Mouse (Mus musculus) hindbrain, embryonic 15.5 days (tissue): Measurements from ENCODE around the gene Izumo2. TPM values are rescaled to one million over a fixed set of nuclear protein-coding genes. Genes with fewer than 3 reads are reported as not detected.
"Not testable (repeated sequence)": the region's sequence is repeated elsewhere in the genome, so short reads cannot be mapped to it uniquely, and the experiment has no call there.

Source experiments
- ATAC-seq: fragments of 200-750 bp; cut with Nextera tagmentation; 2 replicates; pipeline ENCODE4 v1.8.0; 2017; ENCODE audit warnings: low read depth, moderate number of reproducible peaks, moderate TSS enrichment; ENCODE audit not compliant: low FRiP score
- H3K27ac ChIP-seq: fragments of 300-500 bp; sonication (generic); replicated peaks from 2 replicates; pipeline ENCODE4 v1.5.1; 2015; ENCODE audit warnings: mild to moderate bottlenecking, inconsistent platforms
- H3K27me3 ChIP-seq: fragments of 300-500 bp; sonication (generic); 2 replicates; pipeline ENCODE4 v1.6.1; 2015; ENCODE audit warnings: control low read depth, inconsistent platforms
- H3K36me3 ChIP-seq: fragments of 300-500 bp; sonication (generic); 2 replicates; pipeline ENCODE4 v1.6.1; 2015; ENCODE audit warnings: control low read depth, inconsistent platforms
- H3K4me1 ChIP-seq: fragments of 300-500 bp; sonication (generic); replicated peaks from 2 replicates; pipeline ENCODE4 v1.6.1; 2015; ENCODE audit warnings: control low read depth, inconsistent platforms
- H3K4me2 ChIP-seq: fragments of 300-500 bp; sonication (generic); 2 replicates; pipeline ENCODE4 v1.6.1; 2015; ENCODE audit warnings: moderate library complexity, mild to moderate bottlenecking, inconsistent platforms
- H3K4me3 ChIP-seq: fragments of 300-500 bp; sonication (generic); 2 replicates; pipeline ENCODE4 v1.5.1; 2015; ENCODE audit warnings: mild to moderate bottlenecking, inconsistent platforms
- H3K9ac ChIP-seq: fragments of 300-500 bp; sonication (generic); 2 replicates; pipeline ENCODE4 v1.6.1; 2015; ENCODE audit warnings: inconsistent platforms
- H3K9me3 ChIP-seq: fragments of 300-500 bp; sonication (generic); 2 replicates; pipeline ENCODE4 v1.6.1; 2016; ENCODE audit warnings: control low read depth, inconsistent platforms
- WGBS: fragments of 180-500 bp; shearing (Covaris S2); methylation state at CpG from one replicate; pipeline ENCODE4 v1.1.7; 2015; 5-methylcytosine and 5-hydroxymethylcytosine counted together
- polyA plus RNA-seq: library from polyadenylated mRNA; unstranded; fragments of >200 nt; fragmentation: Nextera tagmentation; extraction: Ambion mirVana; gene quantifications from 2 replicates; pipeline ENCODE4 v1.2.1, GENCODE M21; 2015

Gene Izumo2
- polyA plus RNA-seq, 1 experiment from 2014 or later, result not detected

DNA sequence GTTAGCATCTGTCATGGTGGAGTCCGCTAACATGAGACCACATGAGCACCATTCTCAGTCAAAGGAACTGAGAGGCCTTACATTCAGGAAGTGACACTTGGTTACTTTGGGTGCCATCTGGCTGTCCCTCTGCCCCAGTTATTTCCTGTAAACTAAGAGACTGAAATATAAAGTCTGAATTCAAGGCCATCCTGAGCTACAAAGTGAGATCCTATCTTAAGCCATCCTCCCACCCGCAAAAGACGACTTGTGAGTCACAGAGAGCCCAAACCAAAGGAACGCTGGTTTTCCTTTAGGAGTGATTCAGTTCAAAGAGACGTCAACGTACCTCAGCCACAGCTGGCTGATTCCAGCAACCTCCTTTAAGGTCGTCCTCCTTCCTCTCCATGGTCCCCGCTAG, 32.8 kb downstream of the Izumo2 start:
- no peak overlapping the region for H3K9ac ChIP-seq
- H3K36me3 ChIP-seq, result no peaks in the 10 kb centered on the region
- no peaks in the 10 kb centered on the region for H3K9me3 ChIP-seq
- ATAC-seq, result no peak
- no peak overlapping the region for H3K27ac ChIP-seq
- no peaks in the 10 kb centered on the region for H3K27me3 ChIP-seq
- 85% methylated on average over 8 of the region's 8 CpGs for WGBS
- H3K4me2 ChIP-seq, result no peak overlapping the region
- H3K4me3 ChIP-seq, result no peak overlapping the region
- peaks cover 16% of the 10 kb centered on the region for H3K4me1 ChIP-seq

DNA sequence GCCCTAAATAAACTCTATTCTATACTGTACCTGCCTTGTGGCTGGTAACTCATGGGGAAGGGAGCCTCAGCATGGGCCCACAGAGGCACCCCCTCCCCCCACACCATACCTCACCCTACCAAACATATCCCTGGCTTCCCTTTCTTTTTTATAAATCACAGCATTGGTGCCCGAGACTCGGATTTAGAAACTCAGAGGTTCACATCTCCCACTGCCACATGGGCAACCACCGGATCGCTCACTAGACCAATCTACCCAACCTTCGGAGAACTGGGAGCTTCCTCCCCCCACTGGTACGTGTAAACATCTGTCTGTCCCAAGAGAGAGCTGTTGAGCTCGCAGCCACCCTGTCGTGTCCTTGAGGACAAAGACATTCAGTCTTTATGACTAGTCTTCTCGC, 35.7 kb downstream of the Izumo2 start:
- H3K9ac ChIP-seq, result peak overlapping the region; percentile 55; the same call in 1 of the 2 replicates
- 33% methylated on average over 9 of the region's 9 CpGs for WGBS

GRCm38 (mm10) chr7:44745076-44745475, 36.5 kb downstream of the Izumo2 start:
- no peaks in the 10 kb centered on the region for H3K36me3 ChIP-seq
- ATAC-seq, result peak; percentile 79
- WGBS, result 1% methylated on average over 18 of the region's 18 CpGs

More for the DNA sequence above, 35.7 kb downstream of the Izumo2 start:
- Histone ChIP-seq H3K4me3 (peak overlapping the region; percentile 47), H3K27me3 (no peaks in the 10 kb centered on the region), H3K27ac (no peak overlapping the region), H3K9me3 (no peaks in the 10 kb centered on the region), H3K4me2 (peak overlapping the region; percentile 77), H3K4me1 (peaks cover 27% of the 10 kb centered on the region), H3K36me3 (no peaks in the 10 kb centered on the region)
- ATAC-seq, result no peak

GRCm38 (mm10) chr7:44747115-44747514, 38.6 kb downstream of the Izumo2 start:
- H3K4me1 ChIP-seq, result peaks cover 27% of the 10 kb centered on the region
- no peak overlapping the region for H3K27ac ChIP-seq
- H3K9ac ChIP-seq, result no peak overlapping the region
- no peaks in the 10 kb centered on the region for H3K27me3 ChIP-seq
- 75% methylated on average over 4 of the region's 4 CpGs for WGBS
- H3K4me2 ChIP-seq, result peak overlapping the region; percentile 70; the same call in 1 of the 2 replicates
- ATAC-seq, result no peak
- 0 out of 2 replicates have a peak, but pooled peaks cover under 1% of the 10 kb centered on the region for H3K36me3 ChIP-seq
- H3K9me3 ChIP-seq, result no peaks in the 10 kb centered on the region
- H3K4me3 ChIP-seq, result no peak overlapping the region

More at GRCm38 (mm10) chr7:44745076-44745475, 36.5 kb downstream of the Izumo2 start:
- Histone ChIP-seq H3K9me3 (no peaks in the 10 kb centered on the region), H3K4me3 (peak overlapping the region; percentile 47), H3K4me2 (peak overlapping the region; percentile 77), H3K4me1 (peaks cover 27% of the 10 kb centered on the region), H3K27me3 (no peaks in the 10 kb centered on the region), H3K27ac (peak overlapping the region; percentile 66), H3K9ac (peak overlapping the region; percentile 55)

DNA sequence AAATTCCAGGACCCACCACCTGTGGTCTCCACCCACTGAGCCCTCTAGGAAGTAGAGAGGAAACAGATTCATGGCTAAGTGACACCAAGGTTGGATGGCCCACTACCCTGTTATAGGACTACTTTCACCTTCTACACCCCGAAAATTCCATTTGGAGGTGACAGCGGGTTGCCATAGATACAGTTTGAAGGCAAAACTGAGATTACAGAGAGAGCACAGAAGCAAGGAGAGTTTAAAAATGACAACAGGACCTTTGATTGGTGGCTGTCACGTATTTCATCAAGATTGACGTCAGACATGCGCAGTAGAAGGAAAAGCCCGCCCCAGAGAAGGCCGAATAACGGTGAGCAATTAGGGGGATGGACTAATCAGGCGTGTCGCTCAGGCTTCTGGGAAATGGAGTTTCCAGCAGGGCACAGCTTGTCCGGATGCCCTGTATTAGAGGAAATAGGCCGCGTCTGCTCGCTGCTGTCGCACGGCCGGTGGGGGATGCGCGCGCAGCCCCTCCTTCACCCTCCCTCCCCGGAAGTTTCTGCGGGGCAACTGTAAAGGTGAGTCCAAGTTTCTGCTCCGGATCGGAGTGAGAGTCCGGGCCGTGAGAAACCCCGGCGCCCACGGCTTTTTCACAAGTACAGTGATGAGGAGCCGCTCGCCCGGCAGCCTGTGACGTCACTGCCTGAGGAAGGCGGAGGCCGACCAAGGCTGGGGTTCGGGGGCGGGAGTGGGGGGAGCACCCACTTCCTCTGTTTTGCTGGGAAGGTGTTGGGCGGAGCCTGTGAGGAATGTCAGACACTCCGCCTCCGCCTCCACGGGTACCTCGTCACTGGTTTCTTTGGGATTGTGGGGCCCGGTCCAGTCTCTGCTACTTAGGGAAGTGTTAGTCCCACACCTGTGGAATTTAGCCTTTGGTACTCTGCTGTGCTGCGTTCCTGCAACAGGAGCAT, 39.8 kb downstream of the Izumo2 start, which contains the start of gene Vrk3:
Gene Vrk3 (plus strand): TSS at position 313 of the 944 bp plus-strand sequence.
- Histone ChIP-seq H3K27me3 (no peaks in the 10 kb centered on the region), H3K9me3 (no peaks in the 10 kb centered on the region), H3K9ac (peak within 1 kb of the TSS; percentile 49), H3K27ac (peak within 1 kb of the TSS; percentile 79), H3K4me1 (peaks cover 27% of the 10 kb centered on the region), H3K4me2 (peak within 1 kb of the TSS; percentile 70), H3K36me3 (peaks cover 10% of the 10 kb centered on the region), H3K4me3 (peak within 1 kb of the TSS; percentile 63)
- under 1% methylated on average over 44 of the region's 44 CpGs for WGBS
- ATAC-seq, result peak; percentile 97

DNA sequence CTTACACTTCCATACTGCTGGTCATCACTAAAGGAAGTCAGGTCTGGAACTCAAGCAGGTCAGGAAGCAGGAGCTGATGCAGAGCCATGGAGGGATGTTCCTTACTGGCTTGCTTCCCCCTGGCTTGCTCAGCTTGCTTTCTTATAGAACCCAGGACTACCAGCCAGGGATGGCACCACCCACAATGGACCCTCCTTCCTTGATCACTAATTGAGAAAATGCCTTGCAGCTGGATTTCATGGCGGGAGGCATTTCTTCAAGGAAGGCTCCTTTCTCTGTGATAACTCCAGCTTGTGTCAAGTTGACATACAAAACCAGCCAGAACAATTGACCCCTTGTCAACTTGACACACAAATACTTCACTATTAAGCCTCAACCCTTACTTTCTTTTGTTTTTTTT, 42.4 kb downstream of the Izumo2 start, which contains the start of gene Zfp473:
Gene Zfp473 (minus strand): TSS at position 101 of the 400 bp plus-strand sequence.
- H3K27me3 ChIP-seq, H3K9me3 ChIP-seq, H3K4me3 ChIP-seq, H3K4me2 ChIP-seq, H3K27ac ChIP-seq, H3K9ac ChIP-seq, ATAC-seq: not testable (repeated sequence)
- peaks cover 11% of the 10 kb centered on the region for H3K4me1 ChIP-seq
- H3K36me3 ChIP-seq, result peaks cover 33% of the 10 kb centered on the region
- WGBS, result 92% methylated on average over 1 of the region's 1 CpGs

DNA sequence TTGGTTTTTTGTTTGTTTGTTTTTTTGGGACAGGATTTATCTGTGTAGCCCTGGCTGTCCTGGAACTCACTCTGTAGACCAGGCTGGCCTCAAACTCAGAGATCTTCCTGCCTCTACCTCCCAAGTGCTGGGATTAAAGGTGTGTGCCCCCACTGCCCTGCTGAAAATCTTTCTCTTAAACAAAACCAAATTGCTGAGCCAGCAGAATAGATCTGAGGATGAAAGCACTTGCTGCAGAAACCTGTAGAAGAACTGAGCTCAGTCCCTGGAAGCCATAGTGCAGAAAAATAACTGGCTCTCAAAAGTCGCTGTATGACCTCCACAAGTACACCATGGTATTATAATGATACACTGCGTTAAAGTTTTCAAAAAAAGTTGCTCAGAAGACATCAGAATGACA, 48.6 kb downstream of the Izumo2 start:
- Histone ChIP-seq H3K4me1 (no peaks in the 10 kb centered on the region), H3K4me2 (no peak overlapping the region), H3K4me3 (no peak overlapping the region), H3K9me3 (no peaks in the 10 kb centered on the region), H3K27ac (no peak overlapping the region), H3K9ac (no peak overlapping the region), H3K27me3 (no peaks in the 10 kb centered on the region), H3K36me3 (peaks cover 84% of the 10 kb centered on the region)
- no peak for ATAC-seq
- WGBS, result 88% methylated on average over 2 of the region's 2 CpGs

- no peaks in the 10 kb centered on the region for H3K9me3 ChIP-seq
- no peak overlapping the region for H3K4me3 ChIP-seq
- H3K4me2 ChIP-seq, result no peak overlapping the region
- no peak for ATAC-seq
- no peak overlapping the region for H3K9ac ChIP-seq
- H3K4me1 ChIP-seq, result no peaks in the 10 kb centered on the region
- H3K27me3 ChIP-seq, result no peaks in the 10 kb centered on the region
- H3K36me3 ChIP-seq, result peaks cover 62% of the 10 kb centered on the region
- H3K27ac ChIP-seq, result no peak overlapping the region
Observed at GRCm38 (mm10) chr7:44760366-44760765, 51.8 kb downstream of the Izumo2 start.

DNA sequence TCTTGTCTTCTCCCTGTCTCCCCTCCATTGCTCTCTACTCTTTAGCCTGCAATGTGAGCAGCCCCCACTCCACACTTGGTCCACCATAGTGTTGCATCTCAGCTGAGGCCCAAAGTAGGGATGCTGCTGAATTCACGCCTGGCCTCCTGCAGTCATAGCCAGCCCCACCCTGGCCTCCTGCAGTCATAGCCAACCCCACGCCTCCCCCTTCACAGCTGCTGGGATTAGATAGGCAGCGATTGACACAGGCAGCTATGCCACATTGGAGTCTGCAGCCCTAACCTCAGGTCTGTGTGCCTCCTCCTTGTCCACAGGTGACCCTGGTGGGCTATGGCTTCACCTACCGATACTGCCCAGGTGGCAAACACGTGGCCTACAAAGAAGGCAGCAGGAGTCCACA, 59.6 kb downstream of the Izumo2 start:
- Histone ChIP-seq H3K9ac (no peak overlapping the region), H3K4me3 (no peak overlapping the region), H3K4me2 (no peak overlapping the region), H3K9me3 (no peaks in the 10 kb centered on the region), H3K27me3 (no peaks in the 10 kb centered on the region), H3K36me3 (peaks cover 36% of the 10 kb centered on the region), H3K4me1 (no peaks in the 10 kb centered on the region), H3K27ac (no peak overlapping the region)
- ATAC-seq, result no peak
- WGBS, result 90% methylated on average over 5 of the region's 5 CpGs

Other genes starting within 250 kb of the Izumo2 start
- 3.7 and 5.0 TPM in 2 replicates for gene Aspdh, start 243.4 kb upstream of the Izumo2 start, polyA plus RNA-seq
- gene Josd2, start 240.8 kb upstream of the Izumo2 start, polyA plus RNA-seq, result 44.0 and 45.7 TPM in 2 replicates
- gene Emc10, start 212.2 kb upstream of the Izumo2 start, polyA plus RNA-seq, result 148 and 165 TPM in 2 replicates
- gene Fam71e1, start 212.2 kb upstream of the Izumo2 start, polyA plus RNA-seq, result 21.3 and 23.6 TPM in 2 replicates
- 0.10 and 0.18 TPM in 2 replicates for gene Mybpc2, start 184.1 kb upstream of the Izumo2 start, polyA plus RNA-seq
- gene Spib, start 176.7 kb upstream of the Izumo2 start, polyA plus RNA-seq, result not detected in 2 replicates
- 27.5 and 29.4 TPM in 2 replicates for gene Pold1, start 159.9 kb upstream of the Izumo2 start, polyA plus RNA-seq
- 60.3 and 70.4 TPM in 2 replicates for gene Nr1h2, start 154.8 kb upstream of the Izumo2 start, polyA plus RNA-seq
- gene Napsa, start 136.4 kb upstream of the Izumo2 start, polyA plus RNA-seq, result 2.1 and 2.2 TPM in 2 replicates
- 6.7 and 6.8 TPM in 2 replicates for gene Kcnc3, start 118.1 kb upstream of the Izumo2 start, polyA plus RNA-seq
- gene Myh14, start 37.9 kb upstream of the Izumo2 start, polyA plus RNA-seq, result 3.3 and 4.4 TPM in 2 replicates
- gene Vrk3, start 39.7 kb downstream of the Izumo2 start, polyA plus RNA-seq, result 29.1 and 32.4 TPM in 2 replicates
- 1.2 and 1.3 TPM in 2 replicates for gene Zfp473, start 42.3 kb downstream of the Izumo2 start, polyA plus RNA-seq
- gene Nup62, start 107.3 kb downstream of the Izumo2 start, polyA plus RNA-seq, result 45.8 and 49.5 TPM in 2 replicates
- gene Il4i1, start 107.6 kb downstream of the Izumo2 start, polyA plus RNA-seq, result 1.0 and 1.3 TPM in 2 replicates
- 3.9 and 4.0 TPM in 2 replicates for gene Atf5, start 107.9 kb downstream of the Izumo2 start, polyA plus RNA-seq
- gene Akt1s1, start 140.2 kb downstream of the Izumo2 start, polyA plus RNA-seq, result 90.1 and 99.1 TPM in 2 replicates
- gene Tbc1d17, start 140.3 kb downstream of the Izumo2 start, polyA plus RNA-seq, result 109 and 118 TPM in 2 replicates
- gene Pnkp, start 148.4 kb downstream of the Izumo2 start, polyA plus RNA-seq, result 29.1 and 30.6 TPM in 2 replicates
- 460 and 518 TPM in 2 replicates for gene Ptov1, start 161.0 kb downstream of the Izumo2 start, polyA plus RNA-seq
- gene Med25, start 184.0 kb downstream of the Izumo2 start, polyA plus RNA-seq, result 145 and 164 TPM in 2 replicates
- gene Fuz, start 187.3 kb downstream of the Izumo2 start, polyA plus RNA-seq, result 20.1 and 20.8 TPM in 2 replicates
- 130 and 132 TPM in 2 replicates for gene Ap2a1, start 220.8 kb downstream of the Izumo2 start, polyA plus RNA-seq
- 0.10 and 0.14 TPM in 2 replicates for gene Tsks, start 234.5 kb downstream of the Izumo2 start, polyA plus RNA-seq